Mouse (Mus musculus): ENCODE results near the gene Frem1. TPM values are rescaled to one million over a fixed set of nuclear protein-coding genes. Genes with fewer than 3 reads are reported as not detected.

The Frem1 gene
- polyA plus RNA-seq, 1 experiment from 2014 or later: 58.2 TPM

DNA sequence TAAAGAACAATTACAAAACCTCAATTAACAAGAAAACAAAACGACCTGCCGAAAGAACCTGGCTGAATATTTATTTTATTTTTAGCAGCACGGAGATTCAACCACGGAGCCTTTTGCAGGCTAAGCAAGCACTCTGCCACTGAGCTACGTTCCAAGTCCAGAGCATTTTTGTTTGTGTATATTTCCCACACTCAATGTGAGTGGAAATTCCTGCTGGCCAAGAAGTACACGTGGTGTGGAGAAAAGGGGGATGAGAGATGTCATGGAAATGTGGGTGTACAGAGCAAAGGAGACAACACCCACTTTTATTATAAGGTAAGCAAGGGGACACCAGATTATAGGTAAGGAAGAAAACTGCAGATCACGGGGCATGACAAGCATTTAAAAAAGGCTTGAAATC is 136.6 kb downstream of the Frem1 start:
- 34% methylated on average over 7 of the region's 7 CpGs for WGBS
- Histone ChIP-seq H3K4me2 (no peak overlapping the region), H3K4me3 (ENCODE audit: low read depth, low read length) (no peak overlapping the region), H3K27me3 (ENCODE audit: insufficient read depth, low read length) (no peaks in the 10 kb centered on the region), H3K9ac (no peak overlapping the region), H3K9me3 (ENCODE audit: low read depth, low read length) (no peaks in the 10 kb centered on the region), H3K27ac (ENCODE audit: low read depth) (peak overlapping the region; percentile 21; the same call in 1 of the 2 replicates), H3K36me3 (ENCODE audit: insufficient read depth) (peaks cover 46% of the 10 kb centered on the region), H3K4me1 (ENCODE audit: insufficient read depth) (0 out of 2 replicates have a peak, but pooled peaks cover 14% of the 10 kb centered on the region)
- ATAC-seq (ENCODE audit: insufficient read depth): no peak
- no peak for TF ChIP-seq CTCF (IDR thresholded peaks at IDR 0.05; ENCODE audit: low read depth)
- DNase-seq: peak; percentile 47

DNA sequence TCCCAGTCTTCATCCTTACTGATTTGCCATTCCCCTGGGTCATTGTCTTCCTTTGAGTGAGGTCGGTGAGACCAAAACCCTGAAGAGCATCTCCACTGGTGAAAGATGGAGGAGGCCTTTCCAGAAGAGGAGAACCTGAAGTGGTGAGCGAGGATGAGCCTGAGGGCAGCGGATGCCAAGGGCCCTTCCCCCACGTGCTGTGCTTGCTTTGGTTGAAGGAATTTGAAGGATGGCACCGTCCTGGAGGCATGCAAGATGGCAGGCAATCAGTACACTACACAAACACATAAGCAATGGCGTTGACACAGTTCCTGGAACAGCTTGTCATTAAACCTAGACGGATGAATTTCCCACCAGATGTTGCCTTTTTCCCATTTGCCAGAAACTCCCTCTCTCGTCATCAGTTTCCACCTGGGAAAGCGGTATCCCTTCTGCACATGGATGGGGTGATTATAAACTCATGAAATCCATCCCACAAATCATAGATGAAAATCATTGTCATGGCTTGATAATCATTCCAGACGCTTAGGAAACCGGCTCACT is 137.5 kb downstream of the Frem1 start:
- Histone ChIP-seq H3K27me3 (ENCODE audit: insufficient read depth, low read length) (no peaks in the 10 kb centered on the region), H3K36me3 (ENCODE audit: insufficient read depth) (peaks cover 47% of the 10 kb centered on the region), H3K4me1 (ENCODE audit: insufficient read depth) (0 out of 2 replicates have a peak, but pooled peaks cover 14% of the 10 kb centered on the region), H3K9me3 (ENCODE audit: low read depth, low read length) (no peaks in the 10 kb centered on the region), H3K9ac (no peak overlapping the region), H3K4me2 (no peak overlapping the region), H3K27ac (ENCODE audit: low read depth) (0 out of 2 replicates have a peak overlapping the region, but pooled peaks have one; percentile 26), H3K4me3 (ENCODE audit: low read depth, low read length) (no peak overlapping the region)
- ATAC-seq (ENCODE audit: insufficient read depth) (no peak; the same call in 1 of the 2 replicates), DNase-seq (no peak)
- TF ChIP-seq CTCF (IDR thresholded peaks at IDR 0.05; ENCODE audit: low read depth): no peak
- 61% methylated on average over 11 of the region's 11 CpGs for WGBS

DNA sequence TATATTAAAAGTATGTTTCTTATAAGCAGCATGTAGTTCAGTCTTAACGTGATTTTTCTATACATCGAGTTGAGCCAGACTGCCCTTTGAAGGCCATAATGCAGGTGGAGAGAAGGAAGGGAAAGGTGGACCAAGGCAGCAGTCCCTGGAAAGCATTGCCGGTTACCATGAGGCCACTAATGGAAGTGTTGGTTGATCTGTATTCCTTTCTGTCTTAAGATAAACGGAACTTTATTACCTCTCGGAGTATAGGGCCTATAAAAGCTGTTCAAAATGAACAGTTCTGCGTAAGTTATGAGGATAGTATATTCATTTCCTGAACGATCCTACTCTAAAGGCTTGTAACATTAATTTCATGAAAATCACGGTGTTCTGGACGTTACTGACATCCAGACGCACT is 156.9 kb downstream of the Frem1 start:
- Histone ChIP-seq H3K9me3 (ENCODE audit: low read depth, low read length) (no peaks in the 10 kb centered on the region), H3K27me3 (ENCODE audit: insufficient read depth, low read length) (no peaks in the 10 kb centered on the region), H3K27ac (ENCODE audit: low read depth) (no peak overlapping the region), H3K4me2 (no peak overlapping the region), H3K4me3 (ENCODE audit: low read depth, low read length) (no peak overlapping the region), H3K36me3 (ENCODE audit: insufficient read depth) (peaks cover 10% of the 10 kb centered on the region; the same call in 1 of the 2 replicates), H3K9ac (no peak overlapping the region), H3K4me1 (ENCODE audit: insufficient read depth) (no peaks in the 10 kb centered on the region)
- ATAC-seq (ENCODE audit: insufficient read depth) (no peak), DNase-seq (no peak)
- 64% methylated on average over 10 of the region's 10 CpGs for WGBS
- TF ChIP-seq CTCF (IDR thresholded peaks at IDR 0.05; ENCODE audit: low read depth): no peak

DNA sequence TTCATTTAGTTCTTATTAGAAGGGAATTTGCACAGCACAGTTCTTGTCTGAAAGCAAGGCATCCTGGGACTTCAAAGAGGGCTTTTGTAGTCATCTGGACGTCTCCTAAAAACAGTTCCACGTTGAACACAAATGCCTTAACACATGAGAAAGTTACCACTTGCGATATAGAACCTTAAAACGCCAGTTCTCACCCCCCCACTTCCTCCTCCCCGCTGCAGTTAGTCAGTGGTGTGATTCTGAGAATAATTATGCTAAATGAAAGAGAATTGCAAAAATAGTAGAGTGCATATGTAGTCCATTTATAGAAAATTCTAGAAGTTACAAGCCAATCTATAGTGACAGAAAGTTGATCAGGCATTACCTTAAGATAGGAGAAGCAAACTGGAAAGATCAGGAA is 159.9 kb downstream of the Frem1 start:
- no peak overlapping the region for H3K4me2 ChIP-seq
- WGBS: 73% methylated on average over 5 of the region's 5 CpGs
- H3K4me3 ChIP-seq (ENCODE audit: low read depth, low read length): no peak overlapping the region
- no peaks in the 10 kb centered on the region for H3K9me3 ChIP-seq (ENCODE audit: low read depth, low read length)
- no peaks in the 10 kb centered on the region; the same call in 1 of the 2 replicates for H3K36me3 ChIP-seq (ENCODE audit: insufficient read depth)
- DNase-seq (no peak), ATAC-seq (ENCODE audit: insufficient read depth) (no peak)
- no peak overlapping the region for H3K9ac ChIP-seq
- TF ChIP-seq CTCF (IDR thresholded peaks at IDR 0.05; ENCODE audit: low read depth): no peak
- H3K4me1 ChIP-seq (ENCODE audit: insufficient read depth): no peaks in the 10 kb centered on the region
- H3K27me3 ChIP-seq (ENCODE audit: insufficient read depth, low read length): no peaks in the 10 kb centered on the region
- no peak overlapping the region for H3K27ac ChIP-seq (ENCODE audit: low read depth)

GRCm38 (mm10) chr4:82891566-82891965 is 160.6 kb downstream of the Frem1 start:
- 81% methylated on average over 2 of the region's 2 CpGs for WGBS
- H3K4me2 ChIP-seq: no peak overlapping the region
- H3K27ac ChIP-seq (ENCODE audit: low read depth): no peak overlapping the region
- no peak for TF ChIP-seq CTCF (IDR thresholded peaks at IDR 0.05; ENCODE audit: low read depth)
- ATAC-seq (ENCODE audit: insufficient read depth) (no peak), DNase-seq (no peak)
- no peak overlapping the region for H3K4me3 ChIP-seq (ENCODE audit: low read depth, low read length)
- no peaks in the 10 kb centered on the region for H3K27me3 ChIP-seq (ENCODE audit: insufficient read depth, low read length)
- no peaks in the 10 kb centered on the region; the same call in 1 of the 2 replicates for H3K36me3 ChIP-seq (ENCODE audit: insufficient read depth)
- no peaks in the 10 kb centered on the region for H3K9me3 ChIP-seq (ENCODE audit: low read depth, low read length)
- H3K9ac ChIP-seq: no peak overlapping the region
- no peaks in the 10 kb centered on the region for H3K4me1 ChIP-seq (ENCODE audit: insufficient read depth)

- Histone ChIP-seq H3K4me3 (ENCODE audit: low read depth, low read length) (no peak overlapping the region), H3K27me3 (ENCODE audit: insufficient read depth, low read length) (no peaks in the 10 kb centered on the region), H3K9me3 (ENCODE audit: low read depth, low read length) (no peaks in the 10 kb centered on the region), H3K4me2 (no peak overlapping the region), H3K9ac (no peak overlapping the region), H3K4me1 (ENCODE audit: insufficient read depth) (no peaks in the 10 kb centered on the region), H3K36me3 (ENCODE audit: insufficient read depth) (no peaks in the 10 kb centered on the region), H3K27ac (ENCODE audit: low read depth) (peak overlapping the region; percentile 61; the same call in 1 of the 2 replicates)
- 50% methylated on average over 7 of the region's 7 CpGs for WGBS
- DNase-seq (peak; percentile 57), ATAC-seq (ENCODE audit: insufficient read depth) (peak; percentile 54; the same call in 1 of the 2 replicates)
- no peak for TF ChIP-seq CTCF (IDR thresholded peaks at IDR 0.05; ENCODE audit: low read depth)
These were observed 161.1 kb downstream of the Frem1 start for GRCm38 (mm10) chr4:82891049-82891448.

DNA sequence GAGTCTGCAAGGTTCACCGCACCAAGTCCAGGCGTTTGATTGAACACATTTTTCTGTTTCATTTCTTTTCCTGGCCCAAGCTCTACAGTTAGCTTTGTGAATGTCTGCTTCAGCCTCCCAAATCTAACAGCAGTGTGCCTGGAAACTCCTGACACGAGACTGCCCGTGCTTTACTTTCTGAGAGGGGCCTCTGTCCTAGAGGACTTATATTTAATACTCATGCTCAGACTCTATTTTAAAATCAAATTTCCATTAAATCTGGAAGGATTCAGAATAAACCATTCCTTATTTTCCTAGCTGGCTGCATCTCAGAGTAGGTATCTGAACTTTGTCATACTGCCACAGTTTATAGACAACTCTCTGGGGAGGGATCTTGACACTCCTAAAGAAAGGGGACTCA is 161.6 kb downstream of the Frem1 start:
- no peaks in the 10 kb centered on the region for H3K9me3 ChIP-seq (ENCODE audit: low read depth, low read length)
- no peaks in the 10 kb centered on the region for H3K36me3 ChIP-seq (ENCODE audit: insufficient read depth)
- no peak overlapping the region for H3K9ac ChIP-seq
- DNase-seq (no peak), ATAC-seq (ENCODE audit: insufficient read depth) (no peak)
- H3K4me2 ChIP-seq: no peak overlapping the region
- no peaks in the 10 kb centered on the region for H3K27me3 ChIP-seq (ENCODE audit: insufficient read depth, low read length)
- WGBS: 75% methylated on average over 4 of the region's 4 CpGs
- no peaks in the 10 kb centered on the region for H3K4me1 ChIP-seq (ENCODE audit: insufficient read depth)
- H3K27ac ChIP-seq (ENCODE audit: low read depth): peak overlapping the region; percentile 61; the same call in 1 of the 2 replicates
- no peak for TF ChIP-seq CTCF (IDR thresholded peaks at IDR 0.05; ENCODE audit: low read depth)
- no peak overlapping the region for H3K4me3 ChIP-seq (ENCODE audit: low read depth, low read length)

Data from lung, embryonic 14.5 days (tissue).